Mouse (Mus musculus) limb, embryonic 14.5 days (tissue): ENCODE results near the gene Pakap. TPM values are rescaled to one million over a fixed set of nuclear protein-coding genes. Genes with fewer than 3 reads are reported as not detected.

ENCODE experiments used
- ATAC-seq: fragments of 200-750 bp; cut with Nextera tagmentation; 2 replicates; pipeline ENCODE4 v1.8.0; 2017; ENCODE audit warnings: low read depth, moderate number of reproducible peaks, moderate TSS enrichment; ENCODE audit not compliant: low FRiP score
- DNase-seq: peaks from one replicate; pipeline ENCODE4 v3.0.0-alpha.2; 2015; ENCODE audit warnings: low spot score
- H3K27ac ChIP-seq: fragments of 300-500 bp; sonication (generic); replicated peaks from 2 replicates; pipeline ENCODE4 v1.5.1; 2014; ENCODE audit warnings: low read depth, mild to moderate bottlenecking, low read length, moderate library complexity, mixed read lengths
- H3K27me3 ChIP-seq: fragments of 300-500 bp; sonication (generic); 2 replicates; pipeline ENCODE4 v1.6.1; 2014; ENCODE audit warnings: low read length, mixed read lengths; ENCODE audit not compliant: control insufficient read depth, insufficient read depth
- H3K36me3 ChIP-seq: fragments of 300-500 bp; sonication (generic); 2 replicates; pipeline ENCODE4 v1.6.1; 2014; ENCODE audit warnings: mild to moderate bottlenecking, low read length, moderate library complexity, mixed read lengths; ENCODE audit not compliant: control insufficient read depth, insufficient read depth
- H3K4me1 ChIP-seq: fragments of 300-500 bp; sonication (generic); 2 replicates; pipeline ENCODE4 v1.6.1; 2014; ENCODE audit warnings: antibody characterized with exemption, low read length, mixed read lengths; ENCODE audit not compliant: control insufficient read depth, insufficient read depth
- H3K4me2 ChIP-seq: fragments of 300-500 bp; sonication (generic); replicated peaks from 2 replicates; pipeline ENCODE4 v1.6.1; 2014; ENCODE audit warnings: low read depth, mild to moderate bottlenecking, low read length, moderate library complexity; ENCODE audit not compliant: severe bottlenecking
- H3K4me3 ChIP-seq: fragments of 300-500 bp; sonication (generic); replicated peaks from 2 replicates; pipeline ENCODE4 v1.5.1; 2014; ENCODE audit warnings: low read length
- H3K9ac ChIP-seq: fragments of 300-500 bp; sonication (generic); 2 replicates; pipeline ENCODE4 v1.6.1; 2014; ENCODE audit warnings: mild to moderate bottlenecking, low read depth, low read length, moderate library complexity; ENCODE audit not compliant: severe bottlenecking
- H3K9me3 ChIP-seq: fragments of 300-500 bp; sonication (generic); 2 replicates; pipeline ENCODE4 v1.6.1; 2016; ENCODE audit warnings: low read length; ENCODE audit not compliant: control insufficient read depth
- POLR2A ChIP-seq: fragments of 200-500 bp; IDR thresholded peaks from 2 replicates; pipeline ENCODE4 v1.8.0; 2012; ENCODE audit warnings: inconsistent platforms, mild to moderate bottlenecking, moderate library complexity, borderline replicate concordance; ENCODE audit not compliant: insufficient read depth, insufficient read length; ENCODE audit errors: extremely low read depth
- WGBS: fragments of 180-500 bp; shearing (Covaris S2); extraction: QIAGEN DNeasy Blood & Tissue Kit; methylation state at CpG from one replicate; pipeline ENCODE4 v1.1.7; 2014; 5-methylcytosine and 5-hydroxymethylcytosine counted together
- polyA plus RNA-seq, 2 experiments: library from polyadenylated mRNA; depleted of rRNA in 1 of 2; stranded (reverse) in 1 of 2; unstranded in 1 of 2; fragments of >200 nt; fragmentation: Nextera tagmentation in 1 of 2; extraction: Ambion mirVana in 1 of 2; gene quantifications; 2 replicates each; pipeline versions ENCODE4 v1.2.1 to v1.2.3; 2012 to 2014

Gene Pakap
- polyA plus RNA-seq, 2 experiments = 6.4 to 26.9 TPM

DNA sequence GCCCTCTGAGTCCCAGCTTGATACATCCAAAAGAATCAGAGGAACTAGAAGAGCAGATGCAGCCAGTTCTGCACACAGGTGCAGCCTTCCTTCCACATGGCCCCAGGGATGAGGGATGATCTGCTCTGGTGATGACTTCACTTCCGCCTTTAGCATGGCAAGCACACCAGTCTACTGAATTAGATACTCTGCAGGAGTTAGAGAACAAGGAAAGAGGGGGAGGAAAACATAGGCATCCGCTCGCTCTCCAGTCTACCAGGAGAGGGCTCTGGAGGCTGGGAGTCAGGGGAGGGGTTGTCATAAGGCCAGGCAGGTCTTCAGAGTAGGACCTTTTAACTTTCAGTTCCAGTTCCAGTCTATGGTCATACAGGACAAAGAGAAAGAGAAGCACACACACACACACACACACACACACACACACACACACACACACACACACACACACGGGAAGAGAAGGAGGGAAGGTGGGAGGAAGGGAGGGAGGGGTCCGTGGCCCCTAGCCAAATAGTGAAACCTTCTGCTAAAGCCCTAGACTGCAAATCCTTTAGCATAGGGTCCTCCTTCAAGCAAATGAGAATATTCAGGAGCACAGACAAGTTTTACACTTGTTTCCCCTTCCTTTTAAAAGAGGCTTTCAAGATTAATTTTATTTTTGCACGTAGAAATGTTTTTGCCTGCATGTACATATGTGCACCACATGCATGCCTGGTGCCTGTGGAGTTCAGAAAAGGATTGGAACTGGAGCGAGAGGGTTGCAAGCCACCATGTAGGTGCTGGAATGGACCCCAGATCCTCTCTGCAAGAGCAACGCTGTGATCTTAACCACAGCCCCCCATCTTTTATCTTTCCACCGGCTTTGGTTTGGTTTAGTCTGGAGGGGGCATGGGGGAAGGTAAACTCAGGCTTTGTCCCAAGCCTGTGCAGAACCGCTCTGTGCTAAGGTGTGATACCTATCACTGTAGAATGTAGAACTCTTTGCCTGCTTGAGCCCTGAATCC is 346.5 kb downstream of the Pakap start:
- Histone ChIP-seq H3K36me3 (no peaks in the 10 kb centered on the region), H3K4me3 (no peak overlapping the region), H3K9ac (0 out of 2 replicates have a peak overlapping the region, but pooled peaks have one; percentile 4), H3K4me1 (peaks cover 24% of the 10 kb centered on the region), H3K9me3 (no peaks in the 10 kb centered on the region), H3K27me3 (no peaks in the 10 kb centered on the region; the same call in 1 of the 2 replicates), H3K27ac (no peak overlapping the region), H3K4me2 (no peak overlapping the region)
- TF ChIP-seq POLR2A = no peak
- WGBS = 66% methylated on average over 9 of the region's 10 CpGs
- ATAC-seq = no peak
- no peak for DNase-seq

DNA sequence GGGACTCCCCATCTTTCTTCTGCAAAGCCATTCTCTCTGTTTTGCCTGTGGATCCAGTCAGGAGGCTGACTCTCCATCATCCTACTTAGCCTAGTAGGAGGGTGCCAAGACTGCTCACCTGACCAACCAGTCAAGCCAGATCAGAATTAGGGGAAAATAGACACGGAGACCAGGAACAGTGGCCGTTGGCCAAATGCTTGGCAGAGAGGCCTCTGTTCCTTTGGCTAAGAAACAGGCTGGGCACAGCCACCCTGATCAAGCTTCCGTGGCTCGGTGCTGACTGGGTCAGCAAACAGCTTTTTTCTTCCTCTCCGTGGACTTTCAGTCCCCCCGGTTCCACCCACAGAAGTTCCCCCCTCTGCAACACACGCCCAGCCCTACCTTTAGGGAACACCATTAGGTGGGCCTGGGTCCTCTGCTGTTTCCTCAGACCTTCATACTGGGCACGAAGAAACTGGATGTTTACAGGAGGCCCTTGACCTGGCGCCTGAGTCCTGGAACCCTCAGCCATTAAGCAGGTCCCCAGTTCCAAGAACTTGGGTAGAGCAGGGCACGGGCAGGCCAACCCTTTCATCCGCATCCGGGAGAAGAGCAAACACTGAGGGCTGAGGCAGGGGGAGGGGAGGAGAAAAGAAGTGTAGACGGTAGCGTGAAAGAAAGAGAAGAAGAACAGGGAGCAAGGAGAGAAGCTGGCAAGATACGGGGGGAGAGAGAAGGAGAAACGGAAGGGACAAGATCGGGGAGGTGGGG is 347.4 kb downstream of the Pakap start:
- no peak overlapping the region for H3K27ac ChIP-seq
- DNase-seq (no peak), ATAC-seq (no peak)
- WGBS = 37% methylated on average over 17 of the region's 17 CpGs
- H3K27me3 ChIP-seq = no peaks in the 10 kb centered on the region; the same call in 1 of the 2 replicates
- no peak for TF ChIP-seq POLR2A
- H3K9me3 ChIP-seq = no peaks in the 10 kb centered on the region
- no peaks in the 10 kb centered on the region for H3K36me3 ChIP-seq
- H3K4me1 ChIP-seq = peaks cover 31% of the 10 kb centered on the region
- H3K9ac ChIP-seq = no peak overlapping the region
- H3K4me3 ChIP-seq = no peak overlapping the region
- H3K4me2 ChIP-seq = peak overlapping the region; percentile 31

DNA sequence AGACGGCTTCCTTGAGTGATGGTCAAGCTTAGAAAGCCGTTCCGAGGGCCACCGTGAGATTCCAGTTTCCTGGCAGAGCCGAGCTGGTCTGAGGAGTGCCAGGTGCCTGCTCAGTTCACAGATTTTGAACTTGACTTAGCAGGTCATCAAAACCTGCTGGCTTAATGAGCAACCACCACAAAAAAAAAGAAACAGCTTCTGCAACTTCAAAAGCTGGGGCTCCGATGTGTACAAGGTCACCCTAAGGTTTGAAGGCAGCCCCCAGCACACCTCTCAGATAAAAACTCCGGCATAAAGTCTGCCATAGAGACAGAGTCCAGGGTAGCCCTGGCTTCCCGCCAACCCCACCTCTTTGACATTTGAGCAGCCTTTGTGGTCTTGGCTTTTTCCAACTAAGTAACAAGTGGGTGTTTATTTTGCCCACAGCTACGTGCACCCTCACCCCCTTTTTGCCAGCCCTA is 348.3 kb downstream of the Pakap start, which contains the start of gene D630039A03Rik:
D630039A03Rik (minus strand) TSS at position 97 of the 461 bp plus-strand sequence.
- Histone ChIP-seq H3K9ac (no peak within 1 kb of the TSS; the same call in 1 of the 2 replicates), H3K27me3 (no peaks in the 10 kb centered on the region; the same call in 1 of the 2 replicates), H3K9me3 (no peaks in the 10 kb centered on the region), H3K4me1 (peaks cover 31% of the 10 kb centered on the region), H3K36me3 (no peaks in the 10 kb centered on the region), H3K27ac (no peak within 1 kb of the TSS), H3K4me2 (peak within 1 kb of the TSS; percentile 31), H3K4me3 (no peak within 1 kb of the TSS)
- 10% methylated on average over 9 of the region's 9 CpGs for WGBS
- DNase-seq (no peak), ATAC-seq (no peak)
- TF ChIP-seq POLR2A = no peak

DNA sequence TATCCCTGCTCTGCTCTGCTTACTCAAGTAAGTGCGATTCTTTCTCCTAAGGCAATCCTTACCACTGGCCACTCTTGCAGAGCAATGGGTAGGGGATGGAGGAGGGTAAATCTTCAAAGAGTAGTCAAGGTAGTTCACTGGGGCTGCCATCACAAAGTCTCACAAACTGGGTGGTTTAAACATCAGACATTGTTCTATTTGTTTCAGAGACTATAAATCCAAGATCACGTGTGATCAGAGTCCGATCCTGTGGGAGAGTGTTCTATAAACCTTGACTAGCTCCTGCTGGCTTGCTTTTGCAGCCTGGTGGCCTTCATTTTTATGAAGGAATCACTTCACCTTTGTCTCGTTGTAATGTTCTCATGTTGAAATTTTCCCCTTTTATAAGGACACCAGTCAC is 348.7 kb downstream of the Pakap start:
- Histone ChIP-seq H3K4me2 (peak overlapping the region; percentile 31; the same call in 1 of the 2 replicates), H3K4me3 (no peak overlapping the region), H3K4me1 (peaks cover 31% of the 10 kb centered on the region), H3K9me3 (no peaks in the 10 kb centered on the region), H3K9ac (no peak overlapping the region), H3K27ac (no peak overlapping the region), H3K27me3 (no peaks in the 10 kb centered on the region; the same call in 1 of the 2 replicates), H3K36me3 (no peaks in the 10 kb centered on the region)
- 33% methylated on average over 4 of the region's 4 CpGs for WGBS
- no peak for TF ChIP-seq POLR2A
- no peak for DNase-seq
- no peak for ATAC-seq
